In the genomic region with DNA sequence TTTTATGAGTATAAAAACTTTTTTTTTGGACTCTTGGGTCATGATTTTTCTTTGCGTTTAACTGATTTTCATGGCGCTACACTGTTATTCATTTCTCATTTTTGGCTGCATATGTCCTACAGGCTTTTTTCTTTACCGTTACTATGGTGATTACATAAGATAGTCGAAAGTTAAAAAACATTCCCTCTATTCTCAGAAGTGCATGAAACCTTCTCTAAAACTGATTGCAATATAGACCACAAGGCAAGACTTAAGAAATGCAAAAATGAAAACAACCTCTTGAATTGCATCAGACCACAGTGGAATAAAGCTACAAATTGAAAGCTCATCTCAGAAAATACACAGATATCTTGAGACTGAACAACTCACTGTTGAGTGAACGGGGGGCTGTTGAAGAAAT, we compare ENCODE assay signal across 14 mouse cellular contexts.
"Had no signal": no experiment of that assay in that cellular context is flagged by ENCODE, and none has a peak within 500 bp of the region (broad histone marks: within the 10 kb centered on the region; RNA-seq: fewer than 3 reads in every experiment).

No protein-coding gene starts in this region.

- ATAC-seq: midbrain, embryonic 16.5 days had no signal

- DNase-seq: lung, adult 18-20 months; lung, embryonic 14.5 days; lung, postnatal 10 days; lung, postnatal 4 days; midbrain, embryonic 14.5 days; retina, postnatal 1 day; right cerebral cortex, adult 18-20 months; right cerebral cortex, postnatal 25 days; right cerebral cortex, postnatal 4 days; spleen, adult 18-20 months; thymus, adult 2 months; thymus, postnatal 25 days; thymus, postnatal 4 days had no signal
